Mouse (Mus musculus): ENCODE data around the gene B3gnt3.

DNA sequence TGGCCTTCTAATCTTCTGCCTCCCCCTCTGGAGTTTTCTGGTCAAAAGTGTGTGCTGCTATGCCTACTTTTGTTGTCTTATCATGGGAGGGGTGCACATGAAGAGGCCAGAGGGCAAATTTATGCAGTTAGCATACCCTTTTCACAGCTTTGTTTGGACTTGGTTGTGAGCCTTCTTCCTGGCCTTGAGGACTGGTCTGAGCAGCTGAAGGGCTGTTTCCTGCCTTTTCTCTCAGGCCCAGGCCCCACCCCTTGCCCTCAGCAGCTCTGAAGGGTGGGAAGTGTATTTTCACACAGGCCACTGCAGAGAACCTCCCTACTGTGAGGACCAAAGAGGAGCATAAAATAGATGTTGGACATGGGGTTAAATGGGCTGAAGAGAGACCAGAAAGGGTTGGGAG lies 24.0 kb downstream of the B3gnt3 start:
- TF ChIP-seq POLR2A (IDR thresholded peaks at IDR 0.05; ENCODE audit: borderline replicate concordance, extremely low read depth, insufficient read depth, insufficient read length, poor library complexity, severe bottlenecking) (no peak), CTCF (IDR thresholded peaks at IDR 0.05; ENCODE audit: borderline replicate concordance, extremely low read depth, insufficient read depth, insufficient read length) (no peak)

All from brain, embryonic 14.5 days (tissue).